Mouse (Mus musculus) heart, embryonic 15.5 days (tissue): ENCODE data around the gene Wdfy3. TPM values are rescaled to one million over a fixed set of nuclear protein-coding genes. Genes with fewer than 3 reads are reported as not detected.
A peak's percentile ranks its signal among the peaks of the same experiment; 100 is the strongest.

Source experiments
- ATAC-seq: fragments of 200-750 bp; cut with Nextera tagmentation; replicated peaks from 2 replicates; pipeline ENCODE4 v1.8.0; 2017; ENCODE audit warnings: low read depth, moderate TSS enrichment; ENCODE audit not compliant: insufficient number of reproducible peaks, insufficient read depth, low FRiP score
- H3K27ac ChIP-seq: fragments of 300-500 bp; sonication (generic); 2 replicates; pipeline ENCODE4 v1.5.1; 2015; ENCODE audit warnings: mild to moderate bottlenecking, inconsistent platforms
- H3K27me3 ChIP-seq: fragments of 300-500 bp; sonication (generic); 2 replicates; pipeline ENCODE4 v1.6.1; 2015; ENCODE audit warnings: inconsistent platforms
- H3K36me3 ChIP-seq: fragments of 300-500 bp; sonication (generic); 2 replicates; pipeline ENCODE4 v1.6.1; 2015; ENCODE audit warnings: mild to moderate bottlenecking, inconsistent platforms
- H3K4me1 ChIP-seq: fragments of 300-500 bp; sonication (generic); replicated peaks from 2 replicates; pipeline ENCODE4 v1.6.1; 2015; ENCODE audit warnings: inconsistent platforms
- H3K4me2 ChIP-seq: fragments of 300-500 bp; sonication (generic); 2 replicates; pipeline ENCODE4 v1.6.1; 2015; ENCODE audit warnings: inconsistent platforms, mild to moderate bottlenecking, moderate library complexity
- H3K4me3 ChIP-seq: fragments of 300-500 bp; sonication (generic); 2 replicates; pipeline ENCODE4 v1.5.1; 2015; ENCODE audit warnings: mild to moderate bottlenecking, inconsistent platforms
- H3K9ac ChIP-seq: fragments of 300-500 bp; sonication (generic); 2 replicates; pipeline ENCODE4 v1.6.1; 2015; ENCODE audit warnings: mild to moderate bottlenecking, inconsistent platforms
- H3K9me3 ChIP-seq: fragments of 300-500 bp; sonication (generic); replicated peaks from 2 replicates; pipeline ENCODE4 v1.6.1; 2016; ENCODE audit warnings: inconsistent platforms
- WGBS: fragments of 180-500 bp; shearing (Covaris S2); methylation state at CpG from one replicate; pipeline ENCODE4 v1.1.7; 2015; ENCODE audit warnings: mixed read lengths; 5-methylcytosine and 5-hydroxymethylcytosine counted together
- polyA plus RNA-seq: library from polyadenylated mRNA; unstranded; fragments of >200 nt; fragmentation: Nextera tagmentation; extraction: Ambion mirVana; gene quantifications from 2 replicates; pipeline ENCODE4 v1.2.1, GENCODE M21; 2015

Gene Wdfy3
- polyA plus RNA-seq, 1 experiment from 2014 or later = 8.7 TPM

DNA sequence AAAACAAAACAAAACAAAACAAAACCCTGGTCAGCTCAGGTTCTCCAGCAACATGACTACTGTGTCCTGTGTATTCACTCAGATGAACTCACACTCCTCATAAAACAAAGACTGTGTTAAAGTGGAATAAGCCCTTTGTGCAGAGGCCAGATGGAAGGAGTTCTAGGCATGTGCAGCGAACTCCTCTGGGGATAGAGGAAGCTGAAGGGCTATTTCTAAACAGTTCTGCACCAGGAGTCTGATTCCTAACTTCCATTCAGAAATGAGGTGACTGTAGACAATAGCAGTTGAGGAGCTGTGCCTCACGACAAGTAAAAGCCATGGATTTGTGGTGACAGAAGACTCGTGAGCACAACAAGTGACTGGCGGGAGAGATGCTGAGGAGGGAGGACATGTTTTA is 2.3 kb upstream of the Wdfy3 start:
- no peak for ATAC-seq
- WGBS = 71% methylated on average over 4 of the region's 4 CpGs
- Histone ChIP-seq H3K36me3 (no peaks in the 10 kb centered on the region), H3K4me1 (peaks cover 14% of the 10 kb centered on the region), H3K27ac (no peak overlapping the region), H3K4me3 (no peak overlapping the region), H3K27me3 (no peaks in the 10 kb centered on the region), H3K9me3 (no peaks in the 10 kb centered on the region), H3K4me2 (no peak overlapping the region), H3K9ac (no peak overlapping the region)

GRCm38 (mm10) chr5:102071241-102071640 is 1.5 kb upstream of the Wdfy3 start:
- Histone ChIP-seq H3K9ac (no peak overlapping the region), H3K27me3 (no peaks in the 10 kb centered on the region), H3K36me3 (no peaks in the 10 kb centered on the region), H3K4me2 (no peak overlapping the region), H3K4me1 (peaks cover 14% of the 10 kb centered on the region), H3K4me3 (no peak overlapping the region), H3K9me3 (no peaks in the 10 kb centered on the region), H3K27ac (no peak overlapping the region)
- ATAC-seq = no peak
- WGBS = 62% methylated on average over 3 of the region's 3 CpGs

DNA sequence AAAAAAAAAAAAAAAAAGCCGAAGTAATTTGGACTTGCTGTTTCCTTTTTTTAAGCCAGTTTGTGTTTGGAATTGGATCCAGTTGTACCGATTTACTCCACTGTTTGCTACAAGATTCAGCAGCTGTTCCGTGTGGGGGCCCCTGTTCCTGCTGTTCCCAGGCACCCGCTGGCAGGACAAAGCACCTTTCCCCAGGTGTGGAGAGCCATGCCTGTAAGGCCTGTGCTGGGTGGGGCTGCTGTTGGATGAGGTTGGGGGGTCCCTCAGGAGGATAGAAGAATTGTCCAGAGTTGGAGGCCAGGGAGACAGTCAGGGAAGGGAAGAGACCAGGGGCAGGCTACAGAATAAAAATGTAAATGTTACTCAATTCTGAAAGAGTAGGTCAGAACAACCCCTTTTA is 1.1 kb upstream of the Wdfy3 start:
- WGBS = 64% methylated on average over 4 of the region's 4 CpGs
- H3K4me2 ChIP-seq = peak overlapping the region; percentile 83
- no peaks in the 10 kb centered on the region for H3K9me3 ChIP-seq
- no peak for ATAC-seq
- no peak overlapping the region for H3K9ac ChIP-seq
- no peaks in the 10 kb centered on the region for H3K27me3 ChIP-seq
- no peak overlapping the region for H3K4me3 ChIP-seq
- H3K27ac ChIP-seq = no peak overlapping the region
- peaks cover 14% of the 10 kb centered on the region for H3K4me1 ChIP-seq
- H3K36me3 ChIP-seq = no peaks in the 10 kb centered on the region

DNA sequence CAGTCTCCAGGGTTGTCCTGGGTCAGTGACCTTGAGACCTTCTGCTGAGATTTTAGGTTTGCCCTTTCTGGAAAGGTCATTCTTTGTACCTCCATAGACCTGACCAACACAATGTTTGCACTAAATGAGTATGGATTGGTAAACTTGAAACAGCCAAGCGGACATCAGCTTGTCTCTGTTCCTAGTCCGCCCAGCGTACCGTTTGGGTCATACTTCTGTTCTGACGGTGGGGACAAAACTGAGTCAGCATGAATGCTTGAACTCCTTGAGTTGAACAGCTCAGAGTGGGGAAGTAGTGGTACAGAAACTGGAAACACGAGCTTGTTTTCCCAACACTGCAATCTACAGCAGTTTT is 670 bp upstream of the Wdfy3 start:
- 18% methylated on average over 6 of the region's 6 CpGs for WGBS
- no peaks in the 10 kb centered on the region for H3K36me3 ChIP-seq
- no peaks in the 10 kb centered on the region for H3K9me3 ChIP-seq
- H3K4me1 ChIP-seq = peaks cover 15% of the 10 kb centered on the region
- no peaks in the 10 kb centered on the region for H3K27me3 ChIP-seq
- peak overlapping the region; percentile 83 for H3K4me2 ChIP-seq
- H3K9ac ChIP-seq = peak overlapping the region; percentile 96
- H3K4me3 ChIP-seq = peak overlapping the region; percentile 98
- H3K27ac ChIP-seq = peak overlapping the region; percentile 94
- ATAC-seq = no peak

DNA sequence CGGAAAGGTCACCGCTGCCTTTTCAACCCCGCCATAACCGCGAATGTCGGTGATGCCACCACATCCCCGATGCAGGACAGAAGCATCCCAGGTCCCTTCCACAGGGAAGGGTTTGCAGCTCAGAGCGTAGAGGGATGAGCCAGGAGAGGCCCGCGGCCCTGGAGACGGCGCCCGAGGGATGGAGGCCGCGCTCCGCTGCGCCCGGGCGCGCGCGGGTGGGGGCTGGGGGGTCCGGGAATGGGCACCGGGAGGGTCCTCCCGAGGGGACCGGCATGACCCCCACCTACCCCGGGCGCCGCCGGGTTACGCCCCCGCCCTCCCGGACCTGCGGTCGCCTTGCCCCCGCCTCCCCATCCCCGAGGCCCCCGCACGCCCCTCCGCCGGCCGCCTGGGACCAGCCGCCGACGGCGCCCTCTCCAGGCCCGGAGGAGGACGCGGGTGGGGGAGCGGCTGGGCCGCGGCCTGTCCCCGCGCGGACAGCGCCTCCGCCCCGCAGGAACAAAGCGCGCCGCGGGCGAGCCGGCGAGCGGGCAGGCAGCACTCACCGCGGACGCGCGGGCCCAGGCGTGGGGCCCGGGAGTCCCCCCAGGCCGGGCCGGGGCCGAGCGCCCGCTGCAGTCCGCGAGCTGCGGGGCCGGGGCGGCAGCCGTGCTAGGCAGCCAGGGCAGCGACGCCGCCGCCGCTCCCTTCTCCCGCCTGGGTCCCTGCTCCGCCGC is 512 bp downstream of the Wdfy3 start:
- ATAC-seq = peak; percentile 85
- Histone ChIP-seq H3K9ac (peak overlapping the region; percentile 96), H3K9me3 (no peaks in the 10 kb centered on the region), H3K4me3 (peak overlapping the region; percentile 98), H3K36me3 (no peaks in the 10 kb centered on the region), H3K4me1 (peaks cover 17% of the 10 kb centered on the region), H3K27me3 (no peaks in the 10 kb centered on the region), H3K27ac (peak overlapping the region; percentile 94), H3K4me2 (peak overlapping the region; percentile 83)
- WGBS = under 1% methylated on average over 75 of the region's 92 CpGs

- no peaks in the 10 kb centered on the region for H3K36me3 ChIP-seq
- H3K9me3 ChIP-seq = no peaks in the 10 kb centered on the region
- H3K4me2 ChIP-seq = no peak overlapping the region
- H3K27ac ChIP-seq = no peak overlapping the region
- no peak for ATAC-seq
- no peaks in the 10 kb centered on the region for H3K27me3 ChIP-seq
- 89% methylated on average over 6 of the region's 6 CpGs for WGBS
- H3K4me3 ChIP-seq = no peak overlapping the region
- H3K4me1 ChIP-seq = peaks cover 31% of the 10 kb centered on the region
- H3K9ac ChIP-seq = no peak overlapping the region
These were observed 3.3 kb downstream of the Wdfy3 start for GRCm38 (mm10) chr5:102066458-102066857.

GRCm38 (mm10) chr5:102063013-102063752 is 6.5 kb downstream of the Wdfy3 start:
- Histone ChIP-seq H3K4me3 (no peak overlapping the region), H3K36me3 (no peaks in the 10 kb centered on the region), H3K4me1 (peaks cover 22% of the 10 kb centered on the region), H3K27ac (0 out of 2 replicates have a peak overlapping the region, but pooled peaks have one; percentile 9), H3K4me2 (no peak overlapping the region), H3K27me3 (no peaks in the 10 kb centered on the region), H3K9me3 (no peaks in the 10 kb centered on the region), H3K9ac (no peak overlapping the region)
- ATAC-seq = no peak
- WGBS = 55% methylated on average over 18 of the region's 18 CpGs

DNA sequence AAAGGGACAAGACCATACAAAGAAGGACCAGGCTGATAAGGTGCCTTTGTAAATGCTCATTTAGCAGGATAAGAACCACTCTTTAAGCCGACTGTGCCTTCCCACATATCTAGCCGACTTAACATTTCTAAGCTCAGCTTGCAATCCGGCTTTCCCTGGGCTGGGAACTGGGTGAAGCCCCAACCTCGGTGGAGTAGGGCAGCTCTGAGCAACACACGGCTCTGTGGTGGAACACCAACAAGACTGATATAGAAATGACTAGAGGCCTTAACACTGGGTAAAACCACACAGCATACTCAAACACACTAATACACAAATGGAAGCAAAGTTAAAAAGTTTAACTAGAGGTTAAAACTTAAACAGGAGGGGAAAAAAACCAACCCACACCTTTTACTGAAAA is 7.9 kb downstream of the Wdfy3 start:
- Histone ChIP-seq H3K9ac (no peak overlapping the region), H3K9me3 (no peaks in the 10 kb centered on the region), H3K27me3 (no peaks in the 10 kb centered on the region), H3K4me1 (peaks cover 17% of the 10 kb centered on the region), H3K4me2 (no peak overlapping the region), H3K4me3 (no peak overlapping the region), H3K36me3 (no peaks in the 10 kb centered on the region), H3K27ac (no peak overlapping the region)
- ATAC-seq = no peak
- WGBS = 51% methylated on average over 5 of the region's 5 CpGs

DNA sequence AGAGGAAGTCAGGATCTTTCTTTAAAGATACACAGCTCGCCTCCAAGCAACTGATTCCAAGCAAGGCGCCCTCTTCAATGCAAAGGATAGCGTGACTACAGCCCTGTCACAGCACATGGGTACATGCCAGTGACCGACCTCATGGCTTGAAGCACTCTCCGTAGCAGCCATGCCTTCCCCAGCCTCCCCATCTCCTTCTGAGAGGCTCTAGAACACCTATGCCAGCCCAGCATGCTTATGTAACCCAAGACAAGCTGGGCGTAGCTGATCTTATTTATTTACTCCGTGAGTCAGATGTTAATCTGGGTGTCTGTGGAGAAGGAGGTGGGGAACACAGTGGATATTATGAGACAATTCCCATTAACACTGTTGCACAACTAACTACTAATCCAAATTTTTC is 13.8 kb downstream of the Wdfy3 start:
- H3K27ac ChIP-seq = no peak overlapping the region
- ATAC-seq = no peak

GRCm38 (mm10) chr5:102055130-102055641 is 14.5 kb downstream of the Wdfy3 start:
- peaks cover 22% of the 10 kb centered on the region for H3K4me1 ChIP-seq
- H3K27ac ChIP-seq = no peak overlapping the region
- no peak for ATAC-seq
- no peak overlapping the region for H3K4me3 ChIP-seq
- WGBS = 34% methylated on average over 3 of the region's 3 CpGs
- no peaks in the 10 kb centered on the region for H3K36me3 ChIP-seq
- no peaks in the 10 kb centered on the region for H3K9me3 ChIP-seq
- H3K4me2 ChIP-seq = no peak overlapping the region
- H3K9ac ChIP-seq = no peak overlapping the region
- no peaks in the 10 kb centered on the region for H3K27me3 ChIP-seq

More for the DNA sequence above, 13.8 kb downstream of the Wdfy3 start:
- Histone ChIP-seq H3K4me2 (no peak overlapping the region), H3K9me3 (no peaks in the 10 kb centered on the region), H3K36me3 (no peaks in the 10 kb centered on the region), H3K27me3 (no peaks in the 10 kb centered on the region), H3K4me1 (peaks cover 20% of the 10 kb centered on the region), H3K4me3 (no peak overlapping the region), H3K9ac (no peak overlapping the region)
- 72% methylated on average over 7 of the region's 7 CpGs for WGBS

GRCm38 (mm10) chr5:102054511-102055093 is 15.1 kb downstream of the Wdfy3 start:
- H3K9ac ChIP-seq = no peak overlapping the region
- no peaks in the 10 kb centered on the region for H3K36me3 ChIP-seq
- peaks cover 22% of the 10 kb centered on the region for H3K4me1 ChIP-seq
- WGBS = 61% methylated on average over 11 of the region's 11 CpGs
- H3K27ac ChIP-seq = no peak overlapping the region
- ATAC-seq = no peak
- no peak overlapping the region for H3K4me2 ChIP-seq
- H3K4me3 ChIP-seq = no peak overlapping the region
- no peaks in the 10 kb centered on the region for H3K27me3 ChIP-seq
- H3K9me3 ChIP-seq = no peaks in the 10 kb centered on the region
